24 mouse cellular contexts compared by ENCODE assay signal in the genomic region with DNA sequence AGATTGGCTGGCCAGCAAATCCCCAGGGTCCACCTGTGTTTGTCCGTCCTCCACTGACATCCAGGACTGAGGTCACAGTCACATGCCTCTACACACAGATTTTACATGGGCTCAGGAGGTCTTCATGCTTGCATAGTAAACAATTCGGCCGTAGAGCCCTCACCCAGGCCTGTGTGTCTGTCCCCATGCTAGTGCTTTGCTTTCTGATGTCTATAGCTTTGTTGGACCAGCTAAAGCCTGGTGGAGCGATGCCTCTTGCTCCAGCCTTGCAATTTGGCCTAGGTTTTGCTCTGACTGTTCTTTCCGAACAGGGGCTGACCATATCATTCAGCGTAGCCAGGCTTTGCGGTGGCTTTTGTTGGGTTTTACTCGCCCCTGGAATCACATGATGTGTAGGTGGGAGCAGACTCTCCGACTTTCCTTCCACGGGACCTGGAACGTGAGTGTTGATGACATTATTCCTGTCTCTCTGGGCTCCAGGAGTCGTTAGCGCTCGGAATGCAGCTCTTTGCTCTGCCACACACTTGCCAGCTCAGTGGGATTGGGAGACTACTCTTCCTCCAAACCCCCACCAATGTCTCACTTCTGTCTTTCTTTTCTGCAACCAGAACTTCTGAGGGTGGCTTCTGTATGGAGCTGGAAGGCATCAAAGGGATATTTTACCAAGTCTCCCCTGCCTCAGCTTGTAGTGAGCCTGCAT.
A peak's percentile ranks its signal among the peaks of the same experiment; 100 is the strongest.
DNase-seq lines count a peak whose midpoint lies in the region; ATAC-seq and TF ChIP-seq lines count a peak whose summit lies in the region.
"Had no signal": no experiment of that assay in that cellular context is flagged by ENCODE, and none has a peak within 500 bp of the region (broad histone marks: within the 10 kb centered on the region; RNA-seq: fewer than 3 reads in every experiment).

No protein-coding gene starts in this region.

- TF ChIP-seq CTCF in stomach, postnatal 0 days (IDR thresholded peaks at IDR 0.05; ENCODE audit: low read depth), result no peak

- H3K36me3 ChIP-seq in stomach, postnatal 0 days (ENCODE audit: control insufficient read depth, insufficient read depth, low read length), result no peaks in the 10 kb centered on the region
- H3K36me3 ChIP-seq: embryonic facial prominence, embryonic 12.5 days; heart, embryonic 13.5 days; hindbrain, embryonic 12.5 days; kidney, embryonic 15.5 days; neural tube, embryonic 13.5 days had no signal

- no peak overlapping the region for H3K4me3 ChIP-seq in stomach, postnatal 0 days (ENCODE audit: low read depth, low read length)
- H3K4me3 ChIP-seq: embryonic facial prominence, embryonic 12.5 days; heart, embryonic 13.5 days; hindbrain, embryonic 12.5 days; kidney, embryonic 15.5 days; myocyte; neural tube, embryonic 13.5 days had no signal

- 75% methylated on average over 14 of the region's 14 CpGs for WGBS in stomach, postnatal 0 days

- ATAC-seq in stomach, postnatal 0 days (ENCODE audit: low FRiP score, low TSS enrichment), result no peak
- ATAC-seq: forebrain, postnatal 0 days; midbrain, embryonic 16.5 days; Patski had no signal

- H3K27ac ChIP-seq in stomach, postnatal 0 days (replicated peaks), result no peak overlapping the region
- H3K27ac ChIP-seq: embryonic facial prominence, embryonic 12.5 days; heart, embryonic 13.5 days; hindbrain, embryonic 12.5 days; kidney, embryonic 15.5 days; neural tube, embryonic 13.5 days had no signal

- no peaks in the 10 kb centered on the region for H3K4me1 ChIP-seq in stomach, postnatal 0 days (replicated peaks; ENCODE audit: control insufficient read depth, insufficient read depth)
- H3K4me1 ChIP-seq: embryonic facial prominence, embryonic 12.5 days; heart, embryonic 13.5 days; hindbrain, embryonic 12.5 days; kidney, embryonic 15.5 days; neural tube, embryonic 13.5 days had no signal

- peak; percentile 6 for DNase-seq in layer of hippocampus, adult 11-12 months (ENCODE audit: low spot score)
- no peak for DNase-seq in layer of hippocampus, adult 18-20 months (ENCODE audit: low spot score in 2 of 2)
- DNase-seq in frontal cortex, adult 2 months (ENCODE audit: extremely low spot score in 1 of 2, low spot score in 1 of 2), result peak; percentile 3 to 37
- DNase-seq in left cerebral cortex, postnatal 25 days (ENCODE audit: low spot score in 2 of 2), result peak; percentile 9 to 74
- DNase-seq in right cerebral cortex, postnatal 36 days (ENCODE audit: low spot score in 2 of 2), result peak; percentile 25 to 38
- no peak for DNase-seq in Muller cell, postnatal 12 days (ENCODE audit: inconsistent ontology term)
- no peak for DNase-seq in stomach, postnatal 0 days (ENCODE audit: low spot score)
- DNase-seq: adrenal gland, postnatal 36 days; cerebellum, adult 11 months; cerebellum, postnatal 10 days; forebrain, postnatal 0 days; kidney, adult 11 months; kidney, postnatal 36 days; lung, postnatal 4 days; retina, postnatal 1 day; thymus, postnatal 4 days had no signal

- H3K27me3 ChIP-seq in stomach, postnatal 0 days (ENCODE audit: control insufficient read depth, insufficient read depth, low read length), result no peaks in the 10 kb centered on the region
- H3K27me3 ChIP-seq: embryonic facial prominence, embryonic 12.5 days; heart, embryonic 13.5 days; hindbrain, embryonic 12.5 days; kidney, embryonic 15.5 days; neural tube, embryonic 13.5 days; Patski had no signal

- no peak overlapping the region for H3K4me2 ChIP-seq in stomach, postnatal 0 days (replicated peaks; ENCODE audit: low read depth)
- H3K4me2 ChIP-seq: embryonic facial prominence, embryonic 12.5 days; heart, embryonic 13.5 days; hindbrain, embryonic 12.5 days; kidney, embryonic 15.5 days; neural tube, embryonic 13.5 days had no signal

- no peak for TF ChIP-seq EP300 in stomach, postnatal 0 days (optimal IDR thresholded peaks at IDR 0.05)

- H3K9ac ChIP-seq in stomach, postnatal 0 days (ENCODE audit: low read length), result no peak overlapping the region
- H3K9ac ChIP-seq: embryonic facial prominence, embryonic 12.5 days; forebrain, postnatal 0 days; heart, embryonic 13.5 days; hindbrain, embryonic 12.5 days; kidney, embryonic 15.5 days; neural tube, embryonic 13.5 days had no signal

- intact Hi-C loops in left cerebral cortex, postnatal 25 days (cut with DNase I), result no loop called here

- no peaks in the 10 kb centered on the region for H3K9me3 ChIP-seq in stomach, postnatal 0 days (ENCODE audit: control insufficient read depth, low read length)
- H3K9me3 ChIP-seq: embryonic facial prominence, embryonic 12.5 days; heart, embryonic 13.5 days; hindbrain, embryonic 12.5 days; kidney, embryonic 15.5 days; neural tube, embryonic 13.5 days had no signal

Comparison
In these comparisons a context has a peak if more than half of its experiments do, and no peak if none do; other contexts are left out.
1. DNase-seq: peak in layer of hippocampus, adult 11-12 months (single experiment), frontal cortex, adult 2 months (2 of 2), left cerebral cortex, postnatal 25 days (2 of 2) and right cerebral cortex, postnatal 36 days (2 of 2); none in layer of hippocampus, adult 18-20 months (0 of 2), Muller cell, postnatal 12 days (single experiment) and stomach, postnatal 0 days (single experiment).